Mouse (Mus musculus) heart, postnatal 0 days (tissue): ENCODE results near the gene Ptbp1. TPM values are rescaled to one million over a fixed set of nuclear protein-coding genes. Genes with fewer than 3 reads are reported as not detected.

Experiments
- ATAC-seq: fragments of 200-750 bp; cut with Nextera tagmentation; 2 replicates; pipeline ENCODE4 v1.8.0; 2017; ENCODE audit warnings: low read depth, moderate number of reproducible peaks, moderate library complexity; ENCODE audit not compliant: insufficient read depth
- DNase-seq: peaks from one replicate; pipeline ENCODE4 v3.0.0-alpha.2; 2016; ENCODE audit warnings: low spot score
- H3K27ac ChIP-seq: fragments of 300-500 bp; sonication (generic); 2 replicates; pipeline ENCODE4 v1.5.1; 2014; ENCODE audit warnings: low read depth, mild to moderate bottlenecking
- H3K27me3 ChIP-seq: fragments of 300-500 bp; sonication (generic); 2 replicates; pipeline ENCODE4 v1.6.1; 2014; ENCODE audit warnings: low read length, mixed read lengths; ENCODE audit not compliant: control insufficient read depth, insufficient read depth
- H3K36me3 ChIP-seq: fragments of 300-500 bp; sonication (generic); replicated peaks from 2 replicates; pipeline ENCODE4 v1.6.1; 2014; ENCODE audit warnings: low read length, mixed read lengths; ENCODE audit not compliant: control insufficient read depth, insufficient read depth
- H3K4me1 ChIP-seq: fragments of 300-500 bp; sonication (generic); 2 replicates; pipeline ENCODE4 v1.6.1; 2014; ENCODE audit warnings: antibody characterized with exemption; ENCODE audit not compliant: control insufficient read depth, insufficient read depth
- H3K4me2 ChIP-seq: fragments of 300-500 bp; sonication (generic); 2 replicates; pipeline ENCODE4 v1.6.1; 2014; ENCODE audit warnings: low read depth, mild to moderate bottlenecking, low read length, moderate library complexity
- H3K4me3 ChIP-seq: fragments of 300-500 bp; sonication (generic); 2 replicates; pipeline ENCODE4 v1.5.1; 2014; ENCODE audit warnings: low read depth, low read length
- H3K9ac ChIP-seq: fragments of 300-500 bp; sonication (generic); replicated peaks from 2 replicates; pipeline ENCODE4 v1.6.1; 2014; ENCODE audit warnings: low read depth, low read length, mixed read lengths
- H3K9me3 ChIP-seq: fragments of 300-500 bp; sonication (generic); replicated peaks from 2 replicates; pipeline ENCODE4 v1.6.1; 2016; ENCODE audit warnings: low read length; ENCODE audit not compliant: control insufficient read depth
- CTCF ChIP-seq: IDR thresholded peaks from 2 replicates; pipeline ENCODE4 v1.5.1; 2016; ENCODE audit warnings: antibody characterized with exemption, control low read depth, low read depth
- EP300 ChIP-seq: IDR thresholded peaks from 2 replicates; pipeline ENCODE4 v1.6.1; 2016; ENCODE audit warnings: antibody characterized with exemption, low read depth
- WGBS: fragments of 180-500 bp; shearing (Covaris S2); extraction: QIAGEN DNeasy Blood & Tissue Kit; methylation state at CpG from one replicate; pipeline ENCODE4 v1.1.7; 2014; 5-methylcytosine and 5-hydroxymethylcytosine counted together
- polyA plus RNA-seq: library from polyadenylated mRNA; unstranded; fragments of >200 nt; fragmentation: Nextera tagmentation; extraction: Ambion mirVana; gene quantifications from 2 replicates; pipeline ENCODE4 v1.2.1, GENCODE M21; 2015
- total RNA-seq: library from RNA; depleted of rRNA; stranded (reverse); fragments of >200 nt; gene quantifications from 2 replicates; pipeline ENCODE4 v1.2.3, GENCODE M21; 2014; ENCODE audit warnings: low replicate concordance

Ptbp1 gene
- total and polyA plus RNA-seq, 2 experiments from 2014 or later = 40.4 to 186 TPM

- peaks cover 9% of the 10 kb centered on the region; the same call in 1 of the 2 replicates for H3K27me3 ChIP-seq
- 51% methylated on average over 12 of the region's 12 CpGs for WGBS
- no peak overlapping the region for H3K9ac ChIP-seq
- no peak for DNase-seq
- no peak for ATAC-seq
- H3K9me3 ChIP-seq = no peaks in the 10 kb centered on the region
- H3K4me3 ChIP-seq = no peak overlapping the region
- TF ChIP-seq CTCF (no peak), EP300 (no peak)
- H3K4me2 ChIP-seq = no peak overlapping the region; the same call in 1 of the 2 replicates
- 0 out of 2 replicates have a peak, but pooled peaks cover 8% of the 10 kb centered on the region for H3K4me1 ChIP-seq
- no peaks in the 10 kb centered on the region for H3K36me3 ChIP-seq
- no peak overlapping the region for H3K27ac ChIP-seq
Observed at GRCm38 (mm10) chr10:79877757-79878156, 23.5 kb downstream of the Ptbp1 start.

DNA sequence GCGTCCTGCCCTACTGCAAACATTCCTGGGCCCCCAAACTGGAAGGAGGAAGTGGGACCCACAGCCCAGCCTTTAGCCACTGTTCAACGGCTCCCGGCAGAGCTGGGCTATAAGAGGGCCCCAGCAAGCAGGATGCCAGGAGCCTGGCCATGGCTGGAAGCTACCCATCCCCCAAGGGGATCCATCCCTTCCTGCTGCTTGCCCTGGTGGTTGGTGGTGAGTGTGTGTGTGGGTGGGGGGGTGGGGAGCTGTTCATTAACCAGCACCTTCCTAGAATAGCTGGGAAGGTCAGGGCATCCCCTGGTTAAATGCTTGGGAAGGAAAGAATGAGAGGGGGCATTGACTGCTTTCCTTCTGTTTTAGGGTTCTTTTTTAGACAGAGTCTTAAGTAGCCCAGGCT, 25.3 kb downstream of the Ptbp1 start:
- Histone ChIP-seq H3K4me1 (0 out of 2 replicates have a peak, but pooled peaks cover 11% of the 10 kb centered on the region), H3K9me3 (no peaks in the 10 kb centered on the region), H3K4me2 (no peak overlapping the region), H3K27ac (no peak overlapping the region), H3K27me3 (peaks cover 10% of the 10 kb centered on the region; the same call in 1 of the 2 replicates), H3K9ac (no peak overlapping the region), H3K36me3 (no peaks in the 10 kb centered on the region), H3K4me3 (no peak overlapping the region)
- 30% methylated on average over 3 of the region's 3 CpGs for WGBS
- TF ChIP-seq CTCF (no peak), EP300 (no peak)
- ATAC-seq (no peak), DNase-seq (no peak)

- H3K27ac ChIP-seq = no peak overlapping the region
- DNase-seq = no peak
- TF ChIP-seq CTCF (no peak), EP300 (no peak)
- H3K9me3 ChIP-seq = no peaks in the 10 kb centered on the region
- no peak overlapping the region for H3K4me2 ChIP-seq
- ATAC-seq = no peak
- 0 out of 2 replicates have a peak, but pooled peaks cover 11% of the 10 kb centered on the region for H3K4me1 ChIP-seq
- no peak overlapping the region for H3K4me3 ChIP-seq
- no peak overlapping the region for H3K9ac ChIP-seq
- H3K36me3 ChIP-seq = no peaks in the 10 kb centered on the region
- WGBS = 30% methylated on average over 9 of the region's 9 CpGs
- peaks cover 7% of the 10 kb centered on the region; the same call in 1 of the 2 replicates for H3K27me3 ChIP-seq
Observed at GRCm38 (mm10) chr10:79880721-79881120, 26.5 kb downstream of the Ptbp1 start.

- Histone ChIP-seq H3K4me3 (no peak overlapping the region), H3K27me3 (peaks cover 7% of the 10 kb centered on the region; the same call in 1 of the 2 replicates), H3K9ac (no peak overlapping the region), H3K4me2 (peak overlapping the region; percentile 30), H3K27ac (no peak overlapping the region), H3K9me3 (no peaks in the 10 kb centered on the region), H3K4me1 (0 out of 2 replicates have a peak, but pooled peaks cover 11% of the 10 kb centered on the region), H3K36me3 (no peaks in the 10 kb centered on the region)
- DNase-seq (no peak), ATAC-seq (no peak)
- TF ChIP-seq EP300 (no peak), CTCF (no peak)
- WGBS = 5% methylated on average over 22 of the region's 22 CpGs
Observed at GRCm38 (mm10) chr10:79881981-79882380, 27.8 kb downstream of the Ptbp1 start.

GRCm38 (mm10) chr10:79883297-79884084, 29.3 kb downstream of the Ptbp1 start:
- Histone ChIP-seq H3K9ac (no peak overlapping the region), H3K27ac (no peak overlapping the region)

More at GRCm38 (mm10) chr10:79883297-79884084, 29.3 kb downstream of the Ptbp1 start:
- Histone ChIP-seq H3K27me3 (peaks cover 10% of the 10 kb centered on the region; the same call in 1 of the 2 replicates), H3K4me1 (0 out of 2 replicates have a peak, but pooled peaks cover 11% of the 10 kb centered on the region), H3K9me3 (no peaks in the 10 kb centered on the region), H3K4me2 (no peak overlapping the region), H3K4me3 (no peak overlapping the region), H3K36me3 (no peaks in the 10 kb centered on the region)
- WGBS = 20% methylated on average over 22 of the region's 22 CpGs
- TF ChIP-seq EP300 = no peak
- peak; percentile 73 for TF ChIP-seq CTCF
- DNase-seq (peak; percentile 69), ATAC-seq (peak; percentile 49)
